Mouse (Mus musculus) T-helper 1 cell (primary cell): ENCODE results near the gene Akt3.

ENCODE experiments used
- in situ Hi-C: fragments of 300-600 bp; cut with MboI, MseI; formaldehyde crosslinking; loops from one replicate; pipeline ENCODE4 v1.15.1; 2025; ENCODE audit warnings: high pct_unique_total_duplicates

The Akt3 gene

GRCm38 (mm10) chr1:177011688-177012087, 246.3 kb downstream of the Akt3 start:
- in situ Hi-C loops, result no loop called here

- in situ Hi-C loops, result no loop called here
These were observed 247.2 kb downstream of the Akt3 start for GRCm38 (mm10) chr1:177010607-177011302.

DNA sequence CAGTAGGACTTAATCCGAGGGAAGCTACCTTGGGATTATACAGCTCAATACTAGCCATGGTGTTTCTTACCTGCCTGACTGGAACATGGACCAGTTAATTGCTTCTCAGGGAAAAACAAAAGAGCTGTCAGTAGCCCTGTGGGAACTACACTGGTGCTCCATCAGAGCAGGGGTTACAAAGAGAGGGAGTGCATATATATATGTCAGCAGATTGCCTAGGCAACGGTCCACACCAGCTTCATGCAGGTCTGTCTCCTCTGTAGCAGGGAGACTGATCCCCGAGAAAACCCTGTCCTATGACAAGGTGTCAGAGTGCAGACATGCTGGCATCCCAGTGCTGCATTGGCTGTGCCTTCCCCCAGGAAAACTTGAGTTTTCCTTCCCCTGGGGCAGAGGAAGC, 248.0 kb downstream of the Akt3 start:
- in situ Hi-C loops, result no loop called here

- in situ Hi-C loops, result no loop called here
These were observed 249.2 kb downstream of the Akt3 start for GRCm38 (mm10) chr1:177008777-177009176.

GRCm38 (mm10) chr1:177007405-177007804, 250.6 kb downstream of the Akt3 start:
- in situ Hi-C loops, result no loop called here

DNA sequence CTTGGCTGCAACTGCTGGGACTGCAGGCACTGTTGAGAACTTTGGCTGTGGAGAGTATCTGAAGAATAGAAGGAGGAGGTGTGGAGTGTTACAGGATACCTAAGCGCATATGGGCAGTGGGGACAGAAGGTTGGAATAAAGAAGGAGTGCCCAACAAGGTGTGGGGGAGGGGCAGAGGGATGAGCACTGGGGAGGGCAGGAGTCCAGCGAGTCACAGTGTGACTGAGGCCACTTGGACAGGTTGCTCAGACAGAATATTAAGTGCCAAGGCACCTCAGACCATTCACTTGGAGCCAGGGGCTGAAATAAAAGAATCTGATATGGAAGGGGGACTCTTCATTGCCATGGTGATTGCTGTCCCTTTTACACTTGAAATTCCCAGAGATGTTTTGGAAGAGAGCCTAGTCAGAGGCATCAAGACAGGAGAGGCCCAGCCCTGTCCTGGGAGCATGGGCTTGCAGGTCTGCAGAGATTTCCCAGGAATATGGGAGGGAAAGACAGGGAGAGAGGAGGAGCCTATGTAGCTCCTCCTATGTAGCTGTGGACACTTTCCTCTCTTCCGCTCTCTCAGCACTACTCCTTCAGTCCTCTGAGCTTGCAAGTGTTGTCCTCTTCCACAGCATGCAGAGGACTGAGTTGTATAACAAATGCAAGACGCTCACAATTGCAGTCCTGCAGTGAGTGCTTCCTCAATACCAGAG, 253.8 kb downstream of the Akt3 start:
- in situ Hi-C loops, result no loop called here

GRCm38 (mm10) chr1:177002951-177003350, 255.1 kb downstream of the Akt3 start:
- in situ Hi-C loops, result no loop called here

GRCm38 (mm10) chr1:176999011-176999410, 259.0 kb downstream of the Akt3 start:
- in situ Hi-C loops, result loop anchor here (5.0 kb wide), 1 partner anchor 57 kb away; no protein-coding TSS in a partner anchor

DNA sequence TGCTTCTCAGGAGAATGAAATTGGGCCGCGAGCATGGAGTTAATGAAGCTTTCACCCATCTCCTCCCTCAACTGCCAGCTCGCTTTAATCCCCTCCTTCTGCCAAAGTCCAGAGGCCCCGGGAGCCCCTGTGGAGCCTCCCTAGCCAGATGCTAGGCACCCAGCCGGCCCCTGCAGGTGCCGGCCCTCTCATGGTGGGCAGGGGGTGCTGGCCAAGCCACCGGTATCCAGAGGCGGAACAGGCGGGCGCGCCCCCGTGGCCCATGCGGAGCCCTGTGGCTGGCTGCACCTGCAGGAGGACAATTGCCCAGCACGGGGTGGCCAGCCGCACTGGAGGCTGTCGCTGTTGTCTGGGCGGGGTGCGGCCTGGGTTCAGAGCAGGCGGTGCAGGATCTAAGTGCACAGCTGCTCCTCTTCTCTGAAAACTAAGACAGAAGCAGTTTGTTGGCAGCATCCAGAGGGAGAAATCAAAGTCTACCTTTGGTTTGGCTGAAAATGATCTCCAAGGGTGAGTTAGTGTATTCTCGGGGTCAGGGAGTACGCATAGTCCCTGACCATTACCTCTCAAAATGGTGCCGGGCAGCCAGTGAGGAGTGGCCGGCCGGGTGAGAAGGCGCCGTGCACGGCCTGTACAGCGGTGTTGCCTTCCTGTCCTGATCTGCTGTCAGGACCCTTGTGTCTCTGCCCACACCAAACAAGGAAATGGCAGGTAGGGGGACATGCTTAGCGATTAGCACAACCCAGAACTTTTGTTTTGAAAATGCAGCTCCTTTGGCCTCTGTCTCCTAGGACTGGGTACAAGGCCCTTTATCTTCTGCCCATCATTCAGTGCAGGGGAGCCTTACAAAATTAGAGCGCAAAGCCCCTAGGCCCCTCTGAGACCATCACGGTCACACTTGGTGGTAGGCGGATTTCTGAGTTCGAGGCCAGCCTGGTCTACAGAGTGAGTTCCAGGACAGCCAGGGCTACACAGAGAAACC, 260.0 kb downstream of the Akt3 start:
- in situ Hi-C loops, result loop anchor here (5.0 kb wide), 1 partner anchor 56 kb away; no protein-coding TSS in a partner anchor

DNA sequence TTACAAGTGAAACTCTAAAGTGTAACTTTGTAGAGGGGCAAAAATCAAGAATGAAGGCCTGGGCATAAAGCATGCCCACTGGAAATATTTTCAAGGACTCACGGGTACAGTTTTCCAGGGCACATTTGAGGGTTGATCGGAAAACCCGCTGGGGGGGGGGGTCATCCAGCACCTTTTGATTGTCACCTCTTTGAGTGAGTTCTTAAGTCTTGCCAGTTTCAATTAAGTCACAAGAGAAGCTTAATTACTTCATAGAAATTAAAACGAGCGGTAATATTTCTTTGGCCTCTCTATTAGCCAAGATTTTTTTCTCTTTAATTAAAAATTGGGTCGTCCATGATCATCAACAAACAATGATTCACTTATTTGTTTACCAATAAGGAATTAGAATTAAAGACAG, 260.7 kb downstream of the Akt3 start:
- in situ Hi-C loops, result loop anchor here (5.0 kb wide), 1 partner anchor 55 kb away; no protein-coding TSS in a partner anchor

- in situ Hi-C loops, result loop anchor here (5.0 kb wide), 1 partner anchor 54 kb away; no protein-coding TSS in a partner anchor
These were observed 261.3 kb downstream of the Akt3 start for GRCm38 (mm10) chr1:176996630-176997201.

DNA sequence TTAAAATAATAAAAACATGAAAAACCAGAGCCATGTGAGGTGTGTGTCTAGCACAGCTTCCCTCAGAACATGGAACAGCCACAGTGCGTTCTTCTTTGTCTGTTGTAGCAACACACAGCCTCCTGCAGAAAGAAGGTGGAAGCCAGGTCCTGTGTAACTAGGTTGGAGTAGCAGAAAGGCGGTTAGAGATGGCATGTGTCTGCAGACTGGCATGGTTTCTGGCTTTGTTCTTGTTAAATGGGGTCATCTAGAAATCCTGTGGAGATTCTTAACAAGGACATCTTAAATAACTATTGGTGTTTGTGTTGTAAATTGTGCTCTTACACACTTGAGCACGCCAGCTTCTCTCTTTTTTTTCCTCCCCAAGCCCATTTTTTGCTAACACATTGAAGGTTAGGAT, 261.8 kb downstream of the Akt3 start:
- in situ Hi-C loops, result loop anchor here (5.0 kb wide), 1 partner anchor 54 kb away; no protein-coding TSS in a partner anchor

DNA sequence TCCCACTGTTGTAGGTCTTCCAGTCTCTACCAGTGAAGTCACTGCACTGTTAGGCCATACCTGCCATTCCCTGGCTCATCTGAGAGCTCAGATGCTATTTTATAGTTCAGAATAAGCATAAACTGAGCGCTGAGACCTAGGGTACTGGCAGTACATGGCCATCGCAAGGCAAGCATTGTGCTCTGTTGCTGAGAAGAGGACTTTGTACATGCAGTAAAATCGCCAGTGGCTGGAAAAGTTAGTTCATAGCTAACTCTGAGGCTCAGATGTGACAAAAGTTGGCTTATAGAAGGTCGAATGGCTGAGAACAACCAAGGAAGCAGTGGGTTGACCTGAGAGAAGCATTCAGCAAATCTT, 262.6 kb downstream of the Akt3 start:
- in situ Hi-C loops, result loop anchor here (5.0 kb wide), 1 partner anchor 53 kb away; no protein-coding TSS in a partner anchor

- in situ Hi-C loops, result loop anchor here (5.0 kb wide), 1 partner anchor 53 kb away; no protein-coding TSS in a partner anchor
These were observed 263.1 kb downstream of the Akt3 start for GRCm38 (mm10) chr1:176994707-176995418.

GRCm38 (mm10) chr1:176994087-176994486, 263.9 kb downstream of the Akt3 start:
- in situ Hi-C loops, result no loop called here

- in situ Hi-C loops, result no loop called here
These were observed 264.6 kb downstream of the Akt3 start for GRCm38 (mm10) chr1:176993141-176994010.

GRCm38 (mm10) chr1:176992517-176992916, 265.5 kb downstream of the Akt3 start:
- in situ Hi-C loops, result no loop called here

GRCm38 (mm10) chr1:176991473-176991872, 266.5 kb downstream of the Akt3 start:
- in situ Hi-C loops, result no loop called here

DNA sequence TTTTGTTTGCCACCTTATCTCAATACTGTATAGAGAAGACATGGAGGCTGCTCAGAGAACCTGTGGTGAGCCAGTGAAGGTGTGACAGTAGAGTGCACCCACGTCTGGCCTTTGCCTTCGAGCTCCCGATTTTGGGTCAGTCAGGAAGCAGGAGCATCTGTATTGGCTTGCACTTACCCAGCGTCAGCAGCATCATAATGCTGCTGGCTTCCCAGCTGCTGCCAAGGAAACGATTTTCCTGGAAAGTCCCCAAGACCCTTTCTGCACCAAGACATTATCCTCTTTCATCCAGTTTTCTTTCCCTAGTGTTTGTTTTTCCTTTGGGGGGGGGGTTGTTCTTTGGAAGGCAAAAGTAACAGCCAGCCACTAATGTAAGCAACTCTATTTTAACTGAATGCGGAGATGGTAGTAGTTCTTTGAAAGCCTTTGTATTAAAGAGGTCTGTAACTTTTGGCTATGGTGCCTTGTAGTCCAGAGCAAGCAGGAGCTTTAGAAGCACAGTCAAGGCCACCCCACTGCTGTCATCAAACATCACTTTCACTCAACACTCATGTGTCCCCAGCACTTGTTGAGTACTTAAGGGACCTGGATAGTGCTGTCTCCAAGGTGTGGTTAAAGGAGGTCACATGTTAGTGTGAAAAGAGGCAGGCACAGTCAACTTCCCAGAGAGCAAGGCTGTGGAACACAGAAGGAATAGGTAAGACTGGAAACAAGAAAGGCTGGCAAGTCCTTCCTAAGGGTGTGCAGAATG, 270.8 kb downstream of the Akt3 start:
- in situ Hi-C loops, result no loop called here
